Mouse (Mus musculus) thymus, adult 2 months (tissue): ENCODE data around the gene Gm4553.

Experiments
- CTCF ChIP-seq: fragments of 200-500 bp; IDR thresholded peaks from 2 replicates; pipeline ENCODE4 v1.5.1; 2012; ENCODE audit warnings: mild to moderate bottlenecking, control low read depth, low read length, moderate library complexity, borderline replicate concordance; ENCODE audit not compliant: control insufficient read depth, poor library complexity, insufficient read depth; ENCODE audit errors: extremely low read depth
- POLR2A ChIP-seq: fragments of 200-500 bp; IDR thresholded peaks from 2 replicates; pipeline ENCODE4 v1.6.1; 2012; ENCODE audit warnings: mild to moderate bottlenecking, low read length, control low read depth, moderate library complexity; ENCODE audit not compliant: control insufficient read depth, poor library complexity, insufficient read depth; ENCODE audit errors: extremely low read depth

- TF ChIP-seq POLR2A = no peak
- no peak for TF ChIP-seq CTCF
Measured at GRCm38 (mm10) chr7:142152191-142152590, 13.3 kb downstream of the Gm4553 start.
